Mouse (Mus musculus) lung, adult 2 months (tissue): ENCODE results near the gene Dhx15. TPM values are rescaled to one million over a fixed set of nuclear protein-coding genes. Genes with fewer than 3 reads are reported as not detected.
"Not testable (repeated sequence)": the region's sequence is repeated elsewhere in the genome, so short reads cannot be mapped to it uniquely, and the experiment has no call there.

Experiments
- DNase-seq: peaks from one replicate; pipeline ENCODE4 v3.0.0; 2022
- H3K4me1 ChIP-seq: fragments of 200-500 bp; 2 replicates; pipeline ENCODE4 v1.6.1; 2011; ENCODE audit warnings: low read length; ENCODE audit not compliant: control insufficient read depth, insufficient read depth
- H3K4me3 ChIP-seq: fragments of 200-500 bp; replicated peaks from 2 replicates; pipeline ENCODE3; 2011; ENCODE audit warnings: low read depth, mild to moderate bottlenecking, control low read depth, low read length; ENCODE audit errors: extremely low read depth
- CTCF ChIP-seq: fragments of 200-500 bp; IDR thresholded peaks from 2 replicates; pipeline ENCODE4 v1.5.1; 2011; ENCODE audit warnings: mild to moderate bottlenecking, low read length, control low read depth; ENCODE audit not compliant: insufficient read depth
- POLR2A ChIP-seq: fragments of 200-500 bp; IDR thresholded peaks from 2 replicates; pipeline ENCODE4 v1.6.1; 2011; ENCODE audit warnings: low read depth, mild to moderate bottlenecking, control low read depth, low read length, borderline replicate concordance; ENCODE audit errors: extremely low read depth
- WGBS: fragments of 180-500 bp; shearing (Covaris S2); methylation state at CpG from one replicate; pipeline ENCODE4 v1.1.7; 2018; 5-methylcytosine and 5-hydroxymethylcytosine counted together
- polyA plus RNA-seq: library from polyadenylated mRNA; depleted of rRNA; stranded (reverse); fragments of >200 nt; gene quantifications from 2 replicates; pipeline ENCODE4 v1.2.3, GENCODE M21; 2012; rRNA removed

Dhx15 gene
- polyA plus RNA-seq = 29.2 and 50.8 TPM in 2 replicates

GRCm38 (mm10) chr5:52190371-52191179 is at the start of gene Dhx15:
Dhx15 (minus strand) TSS chr5:52190514.
- peak; percentile 89 for DNase-seq
- WGBS = under 1% methylated on average over 53 of the region's 53 CpGs
- TF ChIP-seq CTCF (no peak), POLR2A (peak; percentile 71; the same call in 1 of the 2 replicates)
- Histone ChIP-seq H3K4me3 (peak within 1 kb of the TSS; percentile 90), H3K4me1 (peaks cover 5% of the 10 kb centered on the region)

DNA sequence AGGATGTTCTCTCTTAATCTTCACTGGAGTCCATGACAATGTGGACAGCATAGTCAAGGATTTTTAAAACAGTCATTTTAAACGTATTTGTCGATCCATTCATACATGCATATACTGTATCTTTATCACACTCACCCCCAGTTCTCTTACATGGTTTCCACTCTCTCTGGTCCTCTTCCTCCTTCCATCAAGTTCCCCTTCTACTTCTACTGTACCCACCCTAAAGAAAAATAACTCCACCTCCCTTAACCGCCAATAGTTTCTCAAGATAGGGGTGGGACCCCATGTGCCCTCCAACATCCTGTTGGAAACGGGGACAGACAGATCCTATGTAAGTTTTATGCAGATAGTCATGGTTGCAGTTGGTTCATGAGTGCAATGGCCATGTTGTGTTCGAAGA is 48.6 kb upstream of the Dhx15 start:
- Histone ChIP-seq H3K4me1 (no peaks in the 10 kb centered on the region; the same call in 1 of the 2 replicates), H3K4me3 (no peak overlapping the region)
- no peak for DNase-seq
- 89% methylated on average over 5 of the region's 5 CpGs for WGBS
- TF ChIP-seq CTCF (no peak), POLR2A (no peak)

DNA sequence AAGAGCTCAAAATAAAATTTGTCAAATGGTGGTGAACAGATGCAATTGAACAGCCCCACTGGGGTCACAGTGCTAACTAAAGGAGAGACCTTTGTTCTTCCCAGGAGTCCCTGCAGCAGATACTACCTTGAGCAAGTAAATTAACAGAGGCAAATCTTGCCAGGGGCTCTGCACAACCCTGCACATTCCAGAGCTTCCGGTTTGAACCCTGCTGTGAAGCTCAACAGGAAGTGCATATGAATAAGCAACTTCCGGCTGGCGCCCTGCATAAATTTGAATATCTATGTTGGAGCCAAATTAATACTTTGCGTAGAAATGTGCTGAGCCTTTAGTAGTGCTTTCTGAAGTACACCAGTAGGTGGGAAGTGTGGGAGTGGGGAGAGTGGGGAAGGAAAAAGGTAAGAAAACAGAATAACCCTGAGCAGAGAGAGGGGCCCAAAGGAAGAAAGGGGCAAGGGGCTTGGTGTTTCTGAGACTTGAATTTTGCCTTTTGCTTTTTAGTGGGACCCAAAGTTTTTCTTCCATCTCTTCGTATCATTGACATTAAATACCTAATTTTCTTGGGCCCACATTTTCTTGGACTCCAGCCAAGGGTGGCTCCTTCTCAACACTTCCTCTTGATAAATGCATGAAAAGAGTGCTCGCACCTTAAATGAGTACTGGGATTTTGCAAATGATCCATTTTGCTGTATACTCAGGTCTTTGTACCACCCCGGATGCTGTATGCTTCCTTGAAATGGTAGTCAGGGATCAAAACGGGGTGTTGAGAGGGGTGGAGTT is 47.8 kb upstream of the Dhx15 start:
- H3K4me3 ChIP-seq = no peak overlapping the region
- no peaks in the 10 kb centered on the region; the same call in 1 of the 2 replicates for H3K4me1 ChIP-seq
- TF ChIP-seq CTCF = no peak
- no peak for TF ChIP-seq POLR2A
- 42% methylated on average over 8 of the region's 8 CpGs for WGBS
- no peak for DNase-seq

DNA sequence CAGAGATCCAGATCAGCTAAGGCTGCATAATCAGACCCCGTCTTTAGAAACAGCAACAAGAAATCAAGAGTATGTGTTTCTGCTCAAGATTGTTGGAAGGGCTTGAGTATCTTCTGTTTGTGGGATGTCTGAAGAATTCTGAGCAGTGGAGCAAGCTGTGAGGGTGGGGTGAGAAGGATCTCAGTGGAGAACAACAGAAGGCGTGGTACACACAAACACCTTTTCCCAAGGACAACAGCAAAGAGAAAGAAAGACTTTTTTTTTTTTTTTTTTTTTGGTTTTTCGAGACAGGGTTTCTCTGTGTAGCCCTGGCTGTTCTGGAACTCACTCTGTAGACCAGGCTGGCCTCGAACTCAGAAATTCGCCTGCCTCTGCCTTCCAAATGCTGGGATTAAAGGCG is 46.3 kb upstream of the Dhx15 start:
- not testable (repeated sequence) for H3K4me1 ChIP-seq, DNase-seq, H3K4me3 ChIP-seq
- WGBS = 94% methylated on average over 6 of the region's 6 CpGs

- Histone ChIP-seq H3K4me1 (no peaks in the 10 kb centered on the region; the same call in 1 of the 2 replicates), H3K4me3 (no peak overlapping the region)
- no peak for DNase-seq
- TF ChIP-seq POLR2A (no peak), CTCF (no peak)
- 53% methylated on average over 7 of the region's 7 CpGs for WGBS
Observed at GRCm38 (mm10) chr5:52234570-52234969, 44.3 kb upstream of the Dhx15 start.

DNA sequence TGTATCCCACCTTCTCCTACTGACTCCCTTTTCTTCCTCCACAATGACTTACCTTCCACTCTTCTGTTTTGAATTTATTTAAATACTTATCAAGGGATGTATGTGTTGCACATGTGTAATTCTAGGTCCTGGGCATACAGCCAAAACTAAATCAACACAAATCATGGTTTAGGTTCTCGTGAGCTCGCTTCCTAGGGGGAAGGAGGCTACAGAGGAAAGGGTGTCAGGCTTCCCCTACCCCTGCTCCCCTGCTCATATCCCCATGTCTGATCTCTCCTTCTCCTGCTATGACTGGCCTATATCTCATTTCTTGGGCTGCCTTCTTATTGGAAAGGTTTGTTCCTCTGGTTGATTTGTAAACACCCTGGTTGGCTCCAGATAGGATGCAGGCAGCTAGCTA is 43.6 kb upstream of the Dhx15 start:
- 30% methylated on average over 2 of the region's 2 CpGs for WGBS
- TF ChIP-seq POLR2A (no peak), CTCF (no peak)
- no peak overlapping the region for H3K4me3 ChIP-seq
- no peak for DNase-seq
- no peaks in the 10 kb centered on the region; the same call in 1 of the 2 replicates for H3K4me1 ChIP-seq

- TF ChIP-seq CTCF = no peak
- no peak for TF ChIP-seq POLR2A
- no peaks in the 10 kb centered on the region; the same call in 1 of the 2 replicates for H3K4me1 ChIP-seq
- 72% methylated on average over 2 of the region's 2 CpGs for WGBS
- H3K4me3 ChIP-seq = no peak overlapping the region
- no peak for DNase-seq
Observed at GRCm38 (mm10) chr5:52232611-52233010, 42.3 kb upstream of the Dhx15 start.

DNA sequence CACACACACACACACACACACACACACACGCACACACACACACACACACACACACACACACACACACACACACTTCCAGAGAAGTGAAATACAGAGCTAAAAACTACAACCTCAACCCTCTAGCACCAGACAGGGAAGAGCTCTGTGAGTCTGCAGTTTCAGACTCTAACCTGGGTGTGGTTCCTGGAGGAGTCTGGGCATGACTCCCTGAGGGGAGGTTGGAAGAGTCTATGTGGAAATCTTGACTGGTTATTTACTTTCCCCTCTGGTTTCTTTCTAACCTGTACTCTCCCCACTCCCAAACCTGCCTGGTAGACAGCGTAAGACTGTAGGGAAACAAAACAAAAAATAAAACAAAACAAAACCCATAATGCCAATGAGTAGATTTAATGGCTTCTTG is 41.9 kb upstream of the Dhx15 start:
- no peaks in the 10 kb centered on the region for H3K4me1 ChIP-seq
- no peak overlapping the region for H3K4me3 ChIP-seq
- no peak for DNase-seq
- WGBS = 83% methylated on average over 2 of the region's 2 CpGs
- TF ChIP-seq POLR2A (no peak), CTCF (no peak)

GRCm38 (mm10) chr5:52230466-52230865 is 40.2 kb upstream of the Dhx15 start:
- DNase-seq = no peak
- 87% methylated on average over 7 of the region's 7 CpGs for WGBS
- TF ChIP-seq CTCF = no peak
- TF ChIP-seq POLR2A = no peak
- Histone ChIP-seq H3K4me1 (no peaks in the 10 kb centered on the region), H3K4me3 (no peak overlapping the region)
